ENCODE assay signal across 8 mouse cellular contexts in genomic region chr6:112700392-112700791, GRCm38 (mm10). TPM values are rescaled to one million over a fixed set of nuclear protein-coding genes. Genes with fewer than 3 reads are reported as not detected.
DNase-seq lines count a peak whose midpoint lies in the region; ATAC-seq lines count a peak whose summit lies in the region.

No protein-coding gene starts in this region.

- H3K9ac ChIP-seq in hindbrain, embryonic 11.5 days (ENCODE audit: low read depth, low read length) = no peak overlapping the region
- no peak overlapping the region for H3K9ac ChIP-seq in hindbrain, embryonic 16.5 days (ENCODE audit: low read depth, low read length)

- H3K4me3 ChIP-seq in hindbrain, embryonic 11.5 days (ENCODE audit: low read depth, low read length) = no peak overlapping the region
- no peak overlapping the region for H3K4me3 ChIP-seq in hindbrain, embryonic 16.5 days (ENCODE audit: low read length)

- H3K4me1 ChIP-seq in hindbrain, embryonic 11.5 days (replicated peaks; ENCODE audit: control insufficient read depth, insufficient read depth, low read length) = no peaks in the 10 kb centered on the region; the same call in 1 of the 2 replicates
- H3K4me1 ChIP-seq in hindbrain, embryonic 16.5 days (ENCODE audit: control insufficient read depth, insufficient read depth, low read depth, low read length) = peaks cover 4% of the 10 kb centered on the region; the same call in 1 of the 2 replicates

- no peaks in the 10 kb centered on the region for H3K36me3 ChIP-seq in hindbrain, embryonic 11.5 days (ENCODE audit: control insufficient read depth, insufficient read depth, low read length)
- no peaks in the 10 kb centered on the region for H3K36me3 ChIP-seq in hindbrain, embryonic 16.5 days (ENCODE audit: control insufficient read depth, insufficient read depth, low read length)

- no peak overlapping the region for H3K27ac ChIP-seq in hindbrain, embryonic 11.5 days (ENCODE audit: low read depth, low read length)
- H3K27ac ChIP-seq in hindbrain, embryonic 16.5 days (ENCODE audit: low read depth, low read length) = no peak overlapping the region

- DNase-seq in hindbrain, embryonic 11.5 days (ENCODE audit: low spot score) = peak; percentile 76
- DNase-seq in 3134 (ENCODE audit: extremely low read depth, insufficient read length, low spot score) = peak; percentile 20
- peak; percentile 53 for DNase-seq in MN1 (ENCODE audit: low spot score)
- DNase-seq in cerebellum, postnatal 25 days = peak; percentile 76 to 83
- DNase-seq in induced T-regulatory cell, adult 2 months (ENCODE audit: low read depth) = peak; percentile 73
- peak; percentile 72 for DNase-seq in lung, postnatal 10 days
- peak; percentile 48 for DNase-seq in thymus, postnatal 25 days

- no peaks in the 10 kb centered on the region for H3K27me3 ChIP-seq in hindbrain, embryonic 11.5 days (ENCODE audit: control insufficient read depth, insufficient read depth, low read length)
- no peaks in the 10 kb centered on the region for H3K27me3 ChIP-seq in hindbrain, embryonic 16.5 days (replicated peaks; ENCODE audit: control insufficient read depth, insufficient read depth, low read length)

- WGBS in hindbrain, embryonic 11.5 days = 0% methylated on average over 1 of the region's 1 CpGs
- WGBS in hindbrain, embryonic 16.5 days = 0% methylated on average over 1 of the region's 1 CpGs

- no peak for ATAC-seq in hindbrain, embryonic 11.5 days (ENCODE audit: low FRiP score)
- no peak for ATAC-seq in hindbrain, embryonic 16.5 days

- no peak overlapping the region for H3K4me2 ChIP-seq in hindbrain, embryonic 11.5 days (replicated peaks; ENCODE audit: low read depth, low read length)
- no peak overlapping the region for H3K4me2 ChIP-seq in hindbrain, embryonic 16.5 days (ENCODE audit: low read length)

- no peaks in the 10 kb centered on the region for H3K9me3 ChIP-seq in hindbrain, embryonic 11.5 days (ENCODE audit: control insufficient read depth, low read length)
- no peaks in the 10 kb centered on the region for H3K9me3 ChIP-seq in hindbrain, embryonic 16.5 days (ENCODE audit: control insufficient read depth, low read length)

RNA-seq across cellular contexts. Expression of gene Rad18, which starts 3.9 kb away (rescaled TPM):
- polyA plus RNA-seq in hindbrain, embryonic 11.5 days (2014; fragmentation: Nextera tagmentation; extraction: Ambion mirVana) = 36.1 and 37.0 TPM in 2 replicates
- polyA plus RNA-seq in hindbrain, embryonic 16.5 days (2015; fragmentation: Nextera tagmentation; extraction: Ambion mirVana) = 14.4 TPM in 2 replicates

Comparison
In these comparisons a context has a peak if more than half of its experiments do, and no peak if none do; other contexts are left out.
1. DNase-seq: peak in every context shown above with its lines; median percentile 80 in cerebellum, postnatal 25 days; 76 in hindbrain, embryonic 11.5 days; 73 in induced T-regulatory cell, adult 2 months; 72 in lung, postnatal 10 days; 53 in MN1; 48 in thymus, postnatal 25 days; 20 in 3134.